Mouse (Mus musculus) adrenal gland, postnatal 36 days (tissue): Measurements from ENCODE around the gene Aarsd1. TPM values are rescaled to one million over a fixed set of nuclear protein-coding genes. Genes with fewer than 3 reads are reported as not detected.
"Not testable (repeated sequence)": the region's sequence is repeated elsewhere in the genome, so short reads cannot be mapped to it uniquely, and the experiment has no call there.

Experiments used
- DNase-seq, 2 experiments: peaks; one replicate each; pipeline ENCODE4 v3.0.0; 2021; ENCODE audit warnings: mixed read lengths in 1 of 2
- long read RNA-seq, 2 experiments: library from polyadenylated mRNA; stranded (forward); transcript quantifications; one replicate each; pipeline ENCODE4 v2.0.0; 2021; ENCODE audit warnings: borderline sequencing depth in 2 of 2
- total RNA-seq, 2 experiments: library from RNA; stranded (reverse); gene quantifications; 2 replicates each; pipeline ENCODE4 v1.2.3; 2021

Gene Aarsd1
- total RNA-seq = 10 to 100 TPM; 30.1 to 35.2 TPM
- long read RNA-seq, experiment 1, transcript Aarsd1-201 (12 exons, 1,516 nt) = major isoform, 100 of 110 reads
- long read RNA-seq, experiment 1, partial matches to known transcripts = 7 of 110 reads
- long read RNA-seq, experiment 1, other reads (novel, unspliced or antisense) = 2 of 110 reads
- long read RNA-seq, experiment 2, transcript Aarsd1-201 (12 exons, 1,516 nt) = major isoform, 30 of 33 reads
- long read RNA-seq, experiment 2, partial matches to known transcripts = 2 of 33 reads
- long read RNA-seq, experiment 2, other reads (novel, unspliced or antisense) = 1 of 33 reads

- peak; percentile 92 to 94 for DNase-seq
Measured at GRCm38 (mm10) chr11:101417101-101417855, at the start of gene Aarsd1. Gene Aarsd1, minus strand, starts transcription at chr11:101417615.

- DNase-seq = not testable (repeated sequence)
Measured at GRCm38 (mm10) chr11:101466552-101466950, 49.1 kb upstream of the Aarsd1 start.

- DNase-seq = peak; percentile 83 to 91
Measured at GRCm38 (mm10) chr11:101465869-101466551, 48.6 kb upstream of the Aarsd1 start, which contains the start of gene Vat1. Gene Vat1, minus strand, starts transcription at chr11:101466230.

DNA sequence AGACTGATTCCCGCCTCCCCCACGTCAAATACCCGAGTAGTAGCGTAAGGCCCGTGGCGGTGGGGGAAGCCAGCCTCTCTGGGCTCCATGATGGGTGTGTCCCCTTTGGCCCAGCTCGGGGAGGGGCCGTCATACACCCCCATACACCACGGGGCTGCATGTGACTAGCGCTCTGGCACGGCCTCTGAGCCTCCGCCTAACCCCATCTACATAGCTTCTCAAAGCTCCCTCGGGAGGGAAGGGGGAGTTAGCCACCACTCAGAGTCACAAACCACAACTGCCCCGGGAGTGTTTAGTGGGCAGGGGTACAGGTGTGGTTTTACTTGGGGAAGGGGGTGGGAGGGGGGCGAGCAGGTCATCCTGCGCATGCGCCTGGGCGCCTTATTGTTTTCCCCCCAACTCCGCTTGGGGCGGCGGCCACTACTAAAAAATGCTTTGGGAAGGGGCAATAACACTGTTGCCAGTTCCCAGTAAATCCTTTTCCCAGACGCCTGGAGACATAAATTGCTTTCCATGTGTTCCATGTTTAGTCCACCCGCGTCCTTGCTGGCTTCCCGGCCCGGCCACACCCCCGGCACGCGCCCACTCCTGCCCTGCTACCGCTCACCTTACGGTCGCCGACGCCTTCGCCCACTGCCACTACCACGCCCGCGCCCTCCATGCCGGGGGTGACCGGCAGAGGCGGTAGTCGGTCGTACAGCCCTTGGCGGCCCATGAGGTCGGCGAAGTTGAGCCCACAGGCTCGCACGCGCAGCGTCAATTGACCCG lies 47.9 kb upstream of the Aarsd1 start:
- peak; percentile 70 to 84 for DNase-seq

GRCm38 (mm10) chr11:101464211-101465100 lies 47.0 kb upstream of the Aarsd1 start, which contains the start of gene Rnd2:
Gene Rnd2, plus strand, starts transcription at chr11:101464999.
- DNase-seq = peak; percentile 55 to 57

GRCm38 (mm10) chr11:101462583-101463440 lies 45.4 kb upstream of the Aarsd1 start:
- no peak for DNase-seq

DNA sequence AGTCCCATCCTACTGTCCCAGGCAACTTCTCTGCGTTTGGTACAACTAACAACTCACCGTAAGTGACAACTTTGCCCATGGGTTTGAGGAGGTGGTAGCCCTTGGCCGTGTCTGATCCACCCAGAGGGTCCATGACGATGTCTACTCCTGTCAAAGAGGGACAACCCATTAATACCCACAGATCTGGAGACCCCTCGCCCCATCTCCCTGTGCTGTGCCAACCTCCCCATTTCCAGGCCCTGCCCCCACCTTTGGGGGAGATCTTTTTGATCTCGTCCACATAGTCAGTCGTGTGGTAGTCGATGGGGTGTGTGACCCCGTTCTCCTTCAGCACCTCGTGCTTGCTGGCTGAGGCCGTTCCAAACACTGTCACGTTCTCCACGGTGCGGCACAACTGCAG lies 44.7 kb upstream of the Aarsd1 start:
- no peak for DNase-seq

GRCm38 (mm10) chr11:101460321-101460720 lies 42.9 kb upstream of the Aarsd1 start:
- DNase-seq = no peak

DNA sequence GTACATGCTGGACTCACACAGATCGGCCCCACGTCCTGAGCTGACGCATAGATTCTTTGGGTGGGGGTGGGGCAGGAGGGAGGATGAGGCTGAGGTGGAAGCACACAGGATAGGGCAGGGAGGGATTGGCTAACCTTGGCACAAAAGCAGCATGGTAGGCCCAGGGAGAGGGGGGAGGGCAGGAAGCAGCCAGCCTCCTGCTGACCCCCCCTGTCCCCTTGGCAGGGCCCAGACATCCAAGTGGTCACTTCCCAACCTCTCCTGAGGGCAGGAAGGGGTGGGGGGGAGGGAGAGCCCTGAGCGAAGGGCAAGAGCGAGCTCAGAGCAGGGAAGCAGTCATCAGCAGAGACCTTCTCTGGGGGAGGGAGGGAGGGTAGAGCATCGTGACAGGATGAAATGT lies 42.3 kb upstream of the Aarsd1 start:
- DNase-seq = peak; percentile 44 to 72

DNA sequence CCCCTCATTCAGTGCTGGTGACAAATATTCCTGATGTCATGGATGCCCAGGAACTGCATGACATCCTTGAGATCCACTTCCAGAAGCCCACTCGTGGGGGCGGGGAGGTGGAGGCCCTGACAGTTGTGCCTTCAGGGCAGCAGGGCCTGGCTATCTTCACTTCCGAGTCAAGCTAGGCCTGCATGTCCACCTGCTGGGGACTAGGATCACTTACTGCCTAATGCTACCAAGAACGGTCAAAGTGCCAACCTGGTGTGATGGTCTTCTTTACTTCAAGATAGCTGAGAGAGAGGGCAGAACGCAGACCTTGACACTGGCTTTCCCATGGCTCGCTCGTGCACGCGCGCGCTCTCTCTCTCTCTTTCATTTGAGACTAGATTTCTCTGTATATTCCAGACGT lies 40.8 kb upstream of the Aarsd1 start:
- DNase-seq = no peak

- no peak for DNase-seq
Measured at GRCm38 (mm10) chr11:101457631-101458030, 40.2 kb upstream of the Aarsd1 start.

DNA sequence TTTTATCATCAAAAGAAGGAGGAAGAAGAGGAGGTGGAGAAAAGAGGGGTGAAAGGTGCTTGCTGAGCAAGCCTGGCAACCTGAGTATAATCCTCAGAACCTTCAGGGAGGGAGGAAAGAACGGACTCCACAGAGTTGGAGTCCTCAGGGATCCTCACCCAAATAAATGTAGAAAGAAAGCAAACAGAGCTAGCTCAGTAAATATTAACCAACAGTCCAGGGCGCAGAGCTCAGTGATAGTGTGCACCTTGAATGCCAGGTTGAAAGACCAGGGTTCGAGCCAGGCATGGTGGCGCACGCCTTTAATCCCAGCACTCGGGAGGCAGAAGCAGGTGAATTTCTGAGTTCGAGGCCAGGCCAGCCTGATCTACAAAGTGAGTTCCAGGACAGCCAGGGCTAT lies 38.2 kb upstream of the Aarsd1 start:
- DNase-seq = no peak

DNA sequence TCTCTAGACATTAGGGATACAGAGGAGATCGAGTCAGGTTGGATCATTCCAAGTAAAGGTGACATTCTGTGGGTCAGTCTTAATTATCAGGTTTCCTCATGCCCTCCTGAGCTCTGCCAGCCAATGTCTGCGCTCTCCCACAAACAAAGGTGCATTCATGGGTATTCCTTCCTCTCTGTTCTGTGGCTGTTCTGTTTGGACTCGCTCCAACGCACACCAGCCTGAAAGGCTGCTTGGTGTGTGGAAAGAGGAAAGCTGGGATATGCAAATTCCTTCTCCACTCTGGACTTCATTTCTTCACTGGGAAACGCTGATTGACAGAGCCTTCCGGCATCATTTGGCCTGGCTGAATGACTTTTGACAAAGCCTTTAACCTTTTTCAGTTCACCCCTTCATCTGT lies 37.3 kb upstream of the Aarsd1 start:
- no peak for DNase-seq

DNA sequence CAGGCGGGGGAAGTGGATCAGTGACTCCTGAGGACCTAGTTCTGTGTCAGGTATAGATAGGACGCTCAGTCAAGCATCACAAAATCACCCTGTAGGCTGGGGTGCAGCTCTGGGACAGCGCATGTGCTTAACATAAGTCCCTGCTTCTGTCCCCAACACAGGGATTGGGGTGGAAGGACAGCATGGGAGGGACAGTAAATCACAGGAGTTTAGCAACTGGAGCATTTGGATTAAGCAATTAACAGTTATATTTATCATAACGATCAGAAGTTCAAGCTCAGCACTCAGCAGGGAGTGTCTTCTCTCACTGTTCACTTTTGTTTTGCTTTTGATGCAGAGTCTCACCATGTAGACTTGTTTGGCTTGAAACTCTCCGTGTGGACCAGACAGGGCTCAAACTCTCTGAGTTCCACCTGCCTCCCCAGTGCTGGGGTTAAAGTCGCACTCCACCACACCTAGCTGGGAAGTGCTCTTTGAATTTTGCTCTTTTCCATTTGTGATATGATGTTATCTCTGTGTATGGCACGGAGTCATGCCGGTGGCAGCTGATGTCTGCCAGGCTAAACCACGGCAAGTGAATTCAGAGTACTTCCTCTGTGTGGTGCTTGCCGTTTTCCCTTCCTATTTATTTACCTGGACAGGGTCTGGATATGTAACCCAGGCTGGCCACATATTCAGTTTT lies 34.8 kb upstream of the Aarsd1 start:
- no peak for DNase-seq

- no peak for DNase-seq
Measured at GRCm38 (mm10) chr11:101451536-101451935, 34.1 kb upstream of the Aarsd1 start.

DNA sequence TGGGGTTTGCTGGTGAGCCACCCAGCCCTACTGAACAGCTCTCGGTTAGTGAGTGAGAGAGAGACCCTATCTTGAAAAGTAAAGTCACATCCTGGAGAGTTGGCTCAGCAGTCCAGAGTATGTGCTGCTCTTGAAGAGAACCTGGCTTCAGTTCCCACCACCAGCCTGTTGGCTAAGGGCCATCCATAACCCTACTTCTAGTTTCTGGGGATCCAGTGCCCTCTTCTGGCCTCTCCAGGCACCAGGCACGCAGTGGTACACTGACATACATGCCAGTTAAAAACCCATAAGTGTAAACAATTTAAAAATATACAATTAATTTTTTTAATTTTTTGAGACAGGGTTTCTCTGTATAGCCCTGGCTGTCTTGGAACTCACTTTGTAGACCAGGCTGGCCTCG lies 33.0 kb upstream of the Aarsd1 start:
- peak in 1 of 2 experiments; percentile 27 for DNase-seq

- DNase-seq = not testable (repeated sequence)
Measured at GRCm38 (mm10) chr11:101449596-101449995, 32.2 kb upstream of the Aarsd1 start.

DNA sequence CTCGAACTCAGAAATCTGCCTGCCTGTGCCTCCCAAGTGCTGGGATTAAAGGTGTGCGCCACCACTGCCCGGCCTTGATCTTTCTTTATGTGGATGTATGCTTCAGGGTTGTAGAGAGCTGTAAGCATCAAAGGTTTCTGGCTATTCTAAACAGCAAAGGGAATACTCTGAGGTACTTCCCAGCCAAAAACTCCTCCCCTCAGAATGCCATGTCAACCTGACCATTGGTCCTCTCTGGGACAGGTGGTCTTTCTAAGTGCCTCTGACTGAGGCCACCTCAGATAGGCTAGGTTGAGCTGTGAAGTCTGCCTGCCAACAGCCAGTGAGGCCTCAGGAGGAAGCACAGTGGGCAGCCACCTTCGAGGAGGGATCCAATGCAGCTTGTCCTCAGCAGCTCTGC lies 31.5 kb upstream of the Aarsd1 start:
- peak in 1 of 2 experiments; percentile 25 for DNase-seq

DNA sequence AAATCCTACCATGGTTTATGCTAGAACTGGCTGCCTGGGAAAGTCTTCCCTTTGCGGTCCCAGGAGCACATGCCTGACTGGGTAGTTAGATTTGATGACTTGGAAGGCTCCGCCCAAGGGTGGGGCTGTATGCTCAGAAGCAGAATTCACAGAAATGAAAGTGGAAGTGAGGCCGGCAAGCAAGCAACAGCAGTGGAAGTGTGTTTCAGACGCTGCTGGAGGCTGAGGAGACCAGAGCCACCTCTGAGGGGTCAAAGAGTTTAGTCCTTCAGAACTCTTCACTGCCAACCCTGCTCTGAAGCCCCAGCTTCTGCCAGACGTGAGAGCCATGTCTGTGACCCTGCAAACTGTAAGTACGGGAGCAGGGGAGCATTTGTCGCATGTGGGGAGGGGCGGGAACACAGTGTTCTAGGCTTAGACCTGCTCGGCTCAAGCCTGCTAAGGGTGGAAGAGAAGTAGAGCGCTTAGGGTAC lies 30.9 kb upstream of the Aarsd1 start, which contains the start of gene Ifi35:
Gene Ifi35, plus strand, starts transcription at position 134 of the 473 bp plus-strand sequence.
- peak; percentile 87 to 92 for DNase-seq
